Mouse (Mus musculus) hindbrain, embryonic 13.5 days (tissue): ENCODE results near the gene 1700088E04Rik. TPM values are rescaled to one million over a fixed set of nuclear protein-coding genes. Genes with fewer than 3 reads are reported as not detected.

Experiments
- ATAC-seq: fragments of 200-750 bp; cut with Nextera tagmentation; 2 replicates; pipeline ENCODE4 v1.8.0; 2017; ENCODE audit warnings: moderate TSS enrichment; ENCODE audit not compliant: low FRiP score
- H3K27ac ChIP-seq: fragments of 300-500 bp; sonication (generic); 2 replicates; pipeline ENCODE4 v1.5.1; 2015; ENCODE audit warnings: inconsistent platforms, mild to moderate bottlenecking, moderate library complexity
- H3K27me3 ChIP-seq: fragments of 300-500 bp; sonication (generic); 2 replicates; pipeline ENCODE4 v1.6.1; 2015; ENCODE audit warnings: mild to moderate bottlenecking, inconsistent platforms
- H3K36me3 ChIP-seq: fragments of 300-500 bp; sonication (generic); 2 replicates; pipeline ENCODE4 v1.6.1; 2015; ENCODE audit warnings: mild to moderate bottlenecking, inconsistent platforms
- H3K4me1 ChIP-seq: fragments of 300-500 bp; sonication (generic); replicated peaks from 2 replicates; pipeline ENCODE4 v1.6.1; 2015; ENCODE audit warnings: inconsistent platforms
- H3K4me2 ChIP-seq: fragments of 300-500 bp; sonication (generic); 2 replicates; pipeline ENCODE4 v1.6.1; 2015; ENCODE audit warnings: inconsistent platforms, mild to moderate bottlenecking, moderate library complexity
- H3K4me3 ChIP-seq: fragments of 300-500 bp; sonication (generic); 2 replicates; pipeline ENCODE4 v1.5.1; 2015; ENCODE audit warnings: mild to moderate bottlenecking, inconsistent platforms
- H3K9ac ChIP-seq: fragments of 300-500 bp; sonication (generic); 2 replicates; pipeline ENCODE4 v1.6.1; 2015; ENCODE audit warnings: mild to moderate bottlenecking, inconsistent platforms
- H3K9me3 ChIP-seq: fragments of 300-500 bp; sonication (generic); 2 replicates; pipeline ENCODE4 v1.6.1; 2016; ENCODE audit warnings: inconsistent platforms
- WGBS: fragments of 180-500 bp; shearing (Covaris S2); methylation state at CpG from one replicate; pipeline ENCODE4 v1.1.7; 2015; 5-methylcytosine and 5-hydroxymethylcytosine counted together
- polyA plus RNA-seq: library from polyadenylated mRNA; unstranded; fragments of >200 nt; fragmentation: Nextera tagmentation; extraction: Ambion mirVana; gene quantifications from 2 replicates; pipeline ENCODE4 v1.2.1, GENCODE M21; 2015

Gene 1700088E04Rik
- polyA plus RNA-seq, 1 experiment from 2014 or later, result 22.1 TPM

GRCm38 (mm10) chr15:79109321-79109934 lies 31.6 kb downstream of the 1700088E04Rik start:
- peak overlapping the region; percentile 96 for H3K9ac ChIP-seq
- peak overlapping the region; percentile 79 for H3K27ac ChIP-seq
- 0 out of 2 replicates have a peak, but pooled peaks cover 5% of the 10 kb centered on the region for H3K27me3 ChIP-seq
- ATAC-seq, result peak; percentile 49
- H3K4me2 ChIP-seq, result peak overlapping the region; percentile 96
- peaks cover 17% of the 10 kb centered on the region for H3K36me3 ChIP-seq
- H3K4me3 ChIP-seq, result peak overlapping the region; percentile 86
- no peaks in the 10 kb centered on the region for H3K9me3 ChIP-seq
- 0% methylated on average over 46 of the region's 46 CpGs for WGBS
- H3K4me1 ChIP-seq, result peaks cover 34% of the 10 kb centered on the region

GRCm38 (mm10) chr15:79108421-79109320 lies 32.4 kb downstream of the 1700088E04Rik start, which contains the start of gene Micall1:
Gene Micall1, plus strand, starts transcription at chr15:79108898.
- peaks cover 34% of the 10 kb centered on the region for H3K4me1 ChIP-seq

GRCm38 (mm10) chr15:79107966-79108365 lies 33.1 kb downstream of the 1700088E04Rik start:
- peak overlapping the region; percentile 86 for H3K4me3 ChIP-seq
- no peak overlapping the region for H3K27ac ChIP-seq

More at GRCm38 (mm10) chr15:79108421-79109320, 32.4 kb downstream of the 1700088E04Rik start, which contains the start of gene Micall1:
- peak within 1 kb of the TSS; percentile 79 for H3K27ac ChIP-seq
- peak within 1 kb of the TSS; percentile 86 for H3K4me3 ChIP-seq
- peaks cover 10% of the 10 kb centered on the region for H3K36me3 ChIP-seq
- no peaks in the 10 kb centered on the region for H3K9me3 ChIP-seq
- peak within 1 kb of the TSS; percentile 96 for H3K4me2 ChIP-seq
- peak; percentile 70 for ATAC-seq
- H3K27me3 ChIP-seq, result 0 out of 2 replicates have a peak, but pooled peaks cover 5% of the 10 kb centered on the region
- WGBS, result under 1% methylated on average over 50 of the region's 85 CpGs
- peak within 1 kb of the TSS; percentile 96 for H3K9ac ChIP-seq

GRCm38 (mm10) chr15:79105804-79106203 lies 35.2 kb downstream of the 1700088E04Rik start:
- 46% methylated on average over 2 of the region's 2 CpGs for WGBS
- H3K4me1 ChIP-seq, result peaks cover 23% of the 10 kb centered on the region

More at GRCm38 (mm10) chr15:79107966-79108365, 33.1 kb downstream of the 1700088E04Rik start:
- peaks cover 4% of the 10 kb centered on the region; the same call in 1 of the 2 replicates for H3K36me3 ChIP-seq
- WGBS, result 25% methylated on average over 7 of the region's 7 CpGs
- H3K27me3 ChIP-seq, result 0 out of 2 replicates have a peak, but pooled peaks cover 5% of the 10 kb centered on the region
- no peak for ATAC-seq
- H3K4me2 ChIP-seq, result peak overlapping the region; percentile 96
- H3K4me1 ChIP-seq, result peaks cover 34% of the 10 kb centered on the region
- H3K9ac ChIP-seq, result peak overlapping the region; percentile 96; the same call in 1 of the 2 replicates
- H3K9me3 ChIP-seq, result no peaks in the 10 kb centered on the region

GRCm38 (mm10) chr15:79103264-79103663 lies 37.8 kb downstream of the 1700088E04Rik start:
- Histone ChIP-seq H3K36me3 (no peaks in the 10 kb centered on the region), H3K9me3 (no peaks in the 10 kb centered on the region), H3K9ac (no peak overlapping the region), H3K4me3 (no peak overlapping the region), H3K27me3 (no peaks in the 10 kb centered on the region; the same call in 1 of the 2 replicates), H3K4me2 (no peak overlapping the region), H3K27ac (no peak overlapping the region), H3K4me1 (peaks cover 4% of the 10 kb centered on the region)
- no peak for ATAC-seq
- 69% methylated on average over 10 of the region's 10 CpGs for WGBS

More at GRCm38 (mm10) chr15:79105804-79106203, 35.2 kb downstream of the 1700088E04Rik start:
- Histone ChIP-seq H3K9me3 (no peaks in the 10 kb centered on the region), H3K27me3 (0 out of 2 replicates have a peak, but pooled peaks cover 5% of the 10 kb centered on the region), H3K4me3 (no peak overlapping the region), H3K4me2 (no peak overlapping the region), H3K9ac (no peak overlapping the region), H3K27ac (no peak overlapping the region), H3K36me3 (no peaks in the 10 kb centered on the region)
- ATAC-seq, result no peak

- 0 out of 2 replicates have a peak, but pooled peaks cover 5% of the 10 kb centered on the region for H3K4me1 ChIP-seq
- H3K4me2 ChIP-seq, result no peak overlapping the region
- no peaks in the 10 kb centered on the region for H3K36me3 ChIP-seq
- no peaks in the 10 kb centered on the region; the same call in 1 of the 2 replicates for H3K27me3 ChIP-seq
- H3K9me3 ChIP-seq, result no peaks in the 10 kb centered on the region
- ATAC-seq, result no peak
- H3K27ac ChIP-seq, result no peak overlapping the region
- H3K9ac ChIP-seq, result peak overlapping the region; percentile 24; the same call in 1 of the 2 replicates
- no peak overlapping the region for H3K4me3 ChIP-seq
Observed at GRCm38 (mm10) chr15:79101531-79101930, 39.5 kb downstream of the 1700088E04Rik start.

GRCm38 (mm10) chr15:79100391-79100790 lies 40.7 kb downstream of the 1700088E04Rik start:
- H3K4me3 ChIP-seq, result no peak overlapping the region
- WGBS, result 74% methylated on average over 4 of the region's 4 CpGs
- 0 out of 2 replicates have a peak, but pooled peaks cover 5% of the 10 kb centered on the region for H3K4me1 ChIP-seq
- ATAC-seq, result no peak
- no peak overlapping the region for H3K4me2 ChIP-seq
- no peaks in the 10 kb centered on the region for H3K9me3 ChIP-seq
- no peak overlapping the region for H3K27ac ChIP-seq
- H3K9ac ChIP-seq, result no peak overlapping the region
- H3K27me3 ChIP-seq, result no peaks in the 10 kb centered on the region; the same call in 1 of the 2 replicates
- H3K36me3 ChIP-seq, result peaks cover 9% of the 10 kb centered on the region

- Histone ChIP-seq H3K36me3 (peaks cover 16% of the 10 kb centered on the region), H3K9ac (no peak overlapping the region), H3K4me2 (no peak overlapping the region), H3K27me3 (no peaks in the 10 kb centered on the region; the same call in 1 of the 2 replicates), H3K4me1 (0 out of 2 replicates have a peak, but pooled peaks cover 5% of the 10 kb centered on the region), H3K4me3 (no peak overlapping the region), H3K9me3 (no peaks in the 10 kb centered on the region), H3K27ac (no peak overlapping the region)
- WGBS, result 76% methylated on average over 4 of the region's 4 CpGs
- ATAC-seq, result no peak
Observed at GRCm38 (mm10) chr15:79099456-79099855, 41.6 kb downstream of the 1700088E04Rik start.

- 57% methylated on average over 7 of the region's 7 CpGs for WGBS
- Histone ChIP-seq H3K4me3 (no peak overlapping the region), H3K4me2 (no peak overlapping the region), H3K4me1 (0 out of 2 replicates have a peak, but pooled peaks cover 5% of the 10 kb centered on the region), H3K27me3 (no peaks in the 10 kb centered on the region; the same call in 1 of the 2 replicates), H3K27ac (no peak overlapping the region), H3K36me3 (peaks cover 22% of the 10 kb centered on the region), H3K9ac (no peak overlapping the region), H3K9me3 (no peaks in the 10 kb centered on the region)
- no peak for ATAC-seq
Observed at GRCm38 (mm10) chr15:79098868-79099267, 42.2 kb downstream of the 1700088E04Rik start.

- Histone ChIP-seq H3K27ac (peak overlapping the region; percentile 25; the same call in 1 of the 2 replicates), H3K4me1 (0 out of 2 replicates have a peak, but pooled peaks cover 5% of the 10 kb centered on the region), H3K9me3 (no peaks in the 10 kb centered on the region), H3K27me3 (no peaks in the 10 kb centered on the region; the same call in 1 of the 2 replicates), H3K4me2 (no peak overlapping the region), H3K4me3 (no peak overlapping the region), H3K36me3 (peaks cover 29% of the 10 kb centered on the region), H3K9ac (no peak overlapping the region; the same call in 1 of the 2 replicates)
- no peak for ATAC-seq
- WGBS, result 73% methylated on average over 5 of the region's 5 CpGs
Observed at GRCm38 (mm10) chr15:79098220-79098619, 42.8 kb downstream of the 1700088E04Rik start.

GRCm38 (mm10) chr15:79097611-79098025 lies 43.4 kb downstream of the 1700088E04Rik start:
- Histone ChIP-seq H3K27ac (peak overlapping the region; percentile 23; the same call in 1 of the 2 replicates), H3K4me1 (0 out of 2 replicates have a peak, but pooled peaks cover 5% of the 10 kb centered on the region), H3K36me3 (peaks cover 35% of the 10 kb centered on the region), H3K4me3 (no peak overlapping the region), H3K9ac (no peak overlapping the region), H3K27me3 (no peaks in the 10 kb centered on the region; the same call in 1 of the 2 replicates), H3K9me3 (no peaks in the 10 kb centered on the region), H3K4me2 (no peak overlapping the region)
- 55% methylated on average over 6 of the region's 6 CpGs for WGBS
- ATAC-seq, result no peak
